Mouse (Mus musculus) MEL (cell line): Measurements from ENCODE around the gene Cbr3. TPM values are rescaled to one million over a fixed set of nuclear protein-coding genes. Genes with fewer than 3 reads are reported as not detected.

Source experiments
- DNase-seq: peaks from one replicate; pipeline ENCODE4 v3.0.0; 2011; ENCODE audit warnings: low read depth, low spot score
- H3K27ac ChIP-seq: 2 replicates; pipeline ENCODE4 v1.5.1; 2012; ENCODE audit warnings: low read depth, mild to moderate bottlenecking, control low read depth, low read length, moderate library complexity; ENCODE audit not compliant: control insufficient read depth
- H3K27me3 ChIP-seq, 2 experiments: fragments of 150-350 bp in 1 of 2; sonication (generic) in 1 of 2; 2 replicates each; pipeline ENCODE4 v1.6.1; 2012; ENCODE audit warnings: low read length in 2 of 2, mild to moderate bottlenecking in 2 of 2, improper control_type of control experiment in 1 of 2, moderate library complexity in 1 of 2; ENCODE audit not compliant: insufficient read depth in 2 of 2, control insufficient read depth in 1 of 2
- H3K36me3 ChIP-seq, 2 experiments: 2 replicates each; pipeline ENCODE4 v1.6.1; 2012 to 2014; ENCODE audit warnings: low read length in 2 of 2, improper control_type of control experiment in 1 of 2, inconsistent platforms in 1 of 2, mild to moderate bottlenecking in 1 of 2; ENCODE audit not compliant: insufficient read depth in 2 of 2, control insufficient read depth in 1 of 2
- H3K4me1 ChIP-seq, 2 experiments: fragments of 150-350 bp in 1 of 2; sonication (generic) in 1 of 2; 2 replicates each; pipeline ENCODE4 v1.6.1; 2012; ENCODE audit warnings: low read length in 2 of 2, improper control_type of control experiment in 1 of 2, mild to moderate bottlenecking in 1 of 2; ENCODE audit not compliant: insufficient read depth in 2 of 2, control insufficient read depth in 1 of 2
- H3K4me3 ChIP-seq, 2 experiments: fragments of 150-350 bp in 1 of 2; sonication (generic) in 1 of 2; 2 replicates each; pipeline ENCODE4 v1.5.1; 2012; ENCODE audit warnings: low read depth in 2 of 2, low read length in 2 of 2, mild to moderate bottlenecking in 2 of 2, moderate library complexity in 2 of 2, control low read depth in 1 of 2, improper control_type of control experiment in 1 of 2; ENCODE audit not compliant: control insufficient read depth in 1 of 2, insufficient read depth in 1 of 2
- H3K79me2 ChIP-seq: 2 replicates; pipeline ENCODE4 v1.6.1; 2012; ENCODE audit warnings: mild to moderate bottlenecking, low read length, moderate library complexity; ENCODE audit not compliant: control insufficient read depth, poor library complexity, insufficient read depth
- H3K9ac ChIP-seq: 2 replicates; pipeline ENCODE4 v1.6.1; 2012; ENCODE audit warnings: low read depth, mild to moderate bottlenecking, control low read depth, low read length, moderate library complexity; ENCODE audit not compliant: control insufficient read depth, poor library complexity, severe bottlenecking
- H3K9me3 ChIP-seq: fragments of 150-350 bp; sonication (generic); replicated peaks from 2 replicates; pipeline ENCODE4 v1.6.1; 2012; ENCODE audit warnings: mild to moderate bottlenecking, low read length, improper control_type of control experiment, moderate library complexity; ENCODE audit not compliant: insufficient read depth
- CHD1 ChIP-seq: IDR thresholded peaks from 2 replicates; pipeline ENCODE4 v1.6.1; 2012; ENCODE audit warnings: low read depth, mild to moderate bottlenecking, inconsistent platforms, low read length, improper control_type of control experiment
- CTCF ChIP-seq, 3 experiments: IDR thresholded peaks in 2 of 3; conservative IDR thresholded peaks in 1 of 3; 2 replicates each; pipeline ENCODE4 v1.5.1; 2011 to 2012; ENCODE audit warnings: low read length in 3 of 3, low read depth in 2 of 3, mild to moderate bottlenecking in 2 of 3, improper control_type of control experiment in 1 of 3, inconsistent platforms in 1 of 3, mixed read lengths in 1 of 3, moderate library complexity in 1 of 3; ENCODE audit not compliant: control insufficient read depth in 1 of 3, insufficient read depth in 1 of 3, poor library complexity in 1 of 3, severe bottlenecking in 1 of 3
- GABPA ChIP-seq: IDR thresholded peaks from 2 replicates; pipeline ENCODE4 v1.6.1; 2012; ENCODE audit warnings: low read depth, mild to moderate bottlenecking, inconsistent platforms, low read length, improper control_type of control experiment, moderate library complexity
- HCFC1 ChIP-seq: IDR thresholded peaks from 2 replicates; pipeline ENCODE4 v1.6.1; 2012; ENCODE audit warnings: low read depth, mild to moderate bottlenecking, inconsistent platforms, low read length, improper control_type of control experiment, moderate library complexity
- JUND ChIP-seq: IDR thresholded peaks from 2 replicates; pipeline ENCODE4 v1.6.1; 2011; ENCODE audit warnings: low read depth, mild to moderate bottlenecking, improper control_type of control experiment, low read length
- KAT2A ChIP-seq: conservative IDR thresholded peaks from 2 replicates; pipeline ENCODE4 v1.6.1; 2012; ENCODE audit warnings: low read depth, low read length, improper control_type of control experiment, inconsistent platforms
- MAX ChIP-seq: IDR thresholded peaks from 2 replicates; pipeline ENCODE4 v1.6.1; 2011; ENCODE audit warnings: low read length, improper control_type of control experiment
- NRF1 ChIP-seq: IDR thresholded peaks from 2 replicates; pipeline ENCODE4 v1.6.1; 2014; ENCODE audit warnings: low read depth, mild to moderate bottlenecking, inconsistent platforms, low read length, improper control_type of control experiment, moderate library complexity; ENCODE audit not compliant: poor library complexity, insufficient read depth, severe bottlenecking
- SMC3 ChIP-seq: IDR thresholded peaks from 2 replicates; pipeline ENCODE4 v1.6.1; 2011; ENCODE audit warnings: low read depth, low read length, improper control_type of control experiment
- TCF12 ChIP-seq: IDR thresholded peaks from 2 replicates; pipeline ENCODE4 v1.6.1; 2014; ENCODE audit warnings: low read depth, mild to moderate bottlenecking, inconsistent platforms, low read length, improper control_type of control experiment, moderate library complexity
- USF2 ChIP-seq, 2 experiments: IDR thresholded peaks; 2 replicates each; pipeline ENCODE4 v1.6.1; 2011 to 2012; ENCODE audit warnings: improper control_type of control experiment in 2 of 2, low read length in 2 of 2, borderline replicate concordance in 1 of 2, inconsistent platforms in 1 of 2, low read depth in 1 of 2, mild to moderate bottlenecking in 1 of 2; ENCODE audit not compliant: insufficient read depth in 1 of 2
- ZKSCAN1 ChIP-seq: IDR thresholded peaks from 2 replicates; pipeline ENCODE4 v1.6.1; 2012; ENCODE audit warnings: low read depth, mild to moderate bottlenecking, inconsistent platforms, low read length, improper control_type of control experiment, moderate library complexity
- polyA plus RNA-seq, 2 experiments: library from polyadenylated mRNA; stranded (reverse) in 1 of 2; unstranded in 1 of 2; fragments of >175 nt in 1 of 2; fragments of >200 nt in 1 of 2; gene quantifications; 2 replicates each; pipeline versions ENCODE4 v1.2.1 to v1.2.4; 2012; ENCODE audit warnings: low replicate concordance in 2 of 2, low read depth in 1 of 2; ENCODE audit not compliant: insufficient read length in 2 of 2, insufficient read depth in 1 of 2, missing spikeins in 1 of 2
- total RNA-seq: library from RNA; depleted of rRNA; stranded (reverse); fragments of 300-350 nt; gene quantifications from 2 replicates; pipeline ENCODE4 v1.2.3, GENCODE M21; 2012

The Cbr3 gene
- total and polyA plus RNA-seq, 3 experiments = not detected

DNA sequence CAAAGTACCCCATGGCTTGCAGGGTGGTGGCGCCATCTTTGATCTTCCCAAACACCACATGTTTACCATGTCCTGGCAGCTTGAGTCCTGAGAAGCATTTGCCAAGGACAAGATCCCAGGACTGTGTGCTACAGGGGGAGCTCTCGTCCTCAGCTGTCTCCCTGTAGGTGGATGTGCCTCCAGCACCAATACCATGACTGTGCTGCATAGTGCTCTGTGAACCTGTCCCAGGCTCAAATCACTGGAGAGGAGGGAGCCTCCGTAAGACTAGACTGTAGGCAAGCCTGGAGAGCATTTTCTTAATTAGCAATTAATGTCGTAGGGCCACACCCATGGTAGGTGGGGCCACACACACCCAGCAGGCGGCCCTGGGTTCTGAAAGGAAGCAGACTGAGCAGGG, 6.6 kb upstream of the Cbr3 start:
- no peaks in the 10 kb centered on the region for H3K79me2 ChIP-seq

DNA sequence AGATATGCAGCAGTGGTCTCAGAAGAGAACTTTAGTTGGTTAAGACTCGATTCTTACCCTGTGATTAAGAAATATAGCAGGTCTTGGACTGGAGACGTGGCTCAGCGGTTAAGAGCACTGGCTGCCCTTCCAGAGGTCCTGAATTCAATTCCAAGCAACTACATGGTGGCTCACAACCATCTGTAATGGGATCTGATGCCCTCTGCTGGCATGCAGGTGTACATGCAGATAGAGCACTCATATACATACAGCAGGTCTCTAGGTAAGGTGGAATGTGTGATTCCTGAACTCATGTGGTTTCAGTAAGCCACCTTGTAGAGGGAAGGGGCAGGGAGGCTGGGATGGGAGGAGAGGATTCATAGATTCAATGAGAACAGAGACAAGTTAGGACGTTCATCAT, 4.8 kb upstream of the Cbr3 start:
- Histone ChIP-seq H3K9me3 (no peaks in the 10 kb centered on the region), H3K4me3 (no peak overlapping the region), H3K27ac (no peak overlapping the region), H3K4me1 (no peaks in the 10 kb centered on the region), H3K36me3 (no peaks in the 10 kb centered on the region), H3K27me3 (peaks cover 0 to 2% of the 10 kb centered on the region in 2 experiments; a peak in 1 of 4 replicates), H3K9ac (no peak overlapping the region), H3K79me2 (no peaks in the 10 kb centered on the region)
- no peak for DNase-seq
- no peak for TF ChIP-seq GABPA
- TF ChIP-seq CTCF (IDR thresholded peaks at IDR 0.05 in 2 of 3, conservative IDR thresholded peaks at IDR 0.05 in 1 of 3; ENCODE audit: control insufficient read depth in 1 of 3, insufficient read depth in 1 of 3, low read depth in 2 of 3, low read length in 3 of 3, poor library complexity in 1 of 3, severe bottlenecking in 1 of 3) = peak in 2 of 3 experiments; percentile 12 to 32; a peak in 3 of 6 replicates
- no peak for TF ChIP-seq CHD1
- TF ChIP-seq JUND = no peak
- TF ChIP-seq MAX = no peak
- TF ChIP-seq NRF1 = no peak

More for the DNA sequence above, 6.6 kb upstream of the Cbr3 start:
- H3K4me3 ChIP-seq = no peak overlapping the region
- DNase-seq = no peak
- TF ChIP-seq TCF12 (no peak), MAX (no peak)
- H3K27ac ChIP-seq = no peak overlapping the region
- H3K9ac ChIP-seq = no peak overlapping the region
- H3K36me3 ChIP-seq = no peaks in the 10 kb centered on the region
- peaks cover 0 to 2% of the 10 kb centered on the region in 2 experiments; a peak in 1 of 4 replicates for H3K27me3 ChIP-seq
- no peaks in the 10 kb centered on the region for H3K9me3 ChIP-seq
- H3K4me1 ChIP-seq = no peaks in the 10 kb centered on the region

DNA sequence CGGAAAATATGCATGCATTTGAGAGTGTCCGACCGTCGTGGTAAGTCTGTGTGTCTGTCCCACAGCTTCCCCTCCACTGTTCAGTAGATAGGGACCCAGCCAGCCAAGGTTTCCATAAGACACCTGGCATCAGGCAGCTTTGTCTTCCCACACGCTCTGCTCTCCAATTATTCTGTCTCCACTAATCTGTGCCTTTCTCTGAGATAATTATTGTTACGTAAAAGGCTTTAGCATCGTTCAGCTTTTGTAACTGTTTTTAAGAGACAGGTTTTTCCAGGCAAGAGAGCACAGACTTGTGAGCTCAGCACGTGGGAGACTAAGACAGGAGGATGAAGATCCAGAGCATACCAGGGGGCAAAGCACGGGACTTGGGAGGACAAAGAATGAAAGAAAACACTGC, 3.9 kb upstream of the Cbr3 start:
- TF ChIP-seq KAT2A = no peak
- TF ChIP-seq SMC3 = no peak
- no peak for TF ChIP-seq USF2 (IDR thresholded peaks at IDR 0.05; ENCODE audit: borderline replicate concordance in 1 of 2, insufficient read depth in 1 of 2, low read depth in 1 of 2, low read length in 2 of 2)
- TF ChIP-seq GABPA = no peak
- no peak for TF ChIP-seq ZKSCAN1
- no peak for TF ChIP-seq HCFC1
- TF ChIP-seq, all 39 proteins: peak for 0
- Histone ChIP-seq H3K4me1 (no peaks in the 10 kb centered on the region), H3K9ac (no peak overlapping the region), H3K79me2 (no peaks in the 10 kb centered on the region), H3K36me3 (no peaks in the 10 kb centered on the region), H3K9me3 (no peaks in the 10 kb centered on the region), H3K27me3 (peaks cover 0 to 2% of the 10 kb centered on the region in 2 experiments; a peak in 1 of 4 replicates), H3K4me3 (no peak overlapping the region), H3K27ac (no peak overlapping the region)
- DNase-seq = no peak
